Mouse (Mus musculus): Measurements from ENCODE around the gene Dhrs3.

The Dhrs3 gene

DNA sequence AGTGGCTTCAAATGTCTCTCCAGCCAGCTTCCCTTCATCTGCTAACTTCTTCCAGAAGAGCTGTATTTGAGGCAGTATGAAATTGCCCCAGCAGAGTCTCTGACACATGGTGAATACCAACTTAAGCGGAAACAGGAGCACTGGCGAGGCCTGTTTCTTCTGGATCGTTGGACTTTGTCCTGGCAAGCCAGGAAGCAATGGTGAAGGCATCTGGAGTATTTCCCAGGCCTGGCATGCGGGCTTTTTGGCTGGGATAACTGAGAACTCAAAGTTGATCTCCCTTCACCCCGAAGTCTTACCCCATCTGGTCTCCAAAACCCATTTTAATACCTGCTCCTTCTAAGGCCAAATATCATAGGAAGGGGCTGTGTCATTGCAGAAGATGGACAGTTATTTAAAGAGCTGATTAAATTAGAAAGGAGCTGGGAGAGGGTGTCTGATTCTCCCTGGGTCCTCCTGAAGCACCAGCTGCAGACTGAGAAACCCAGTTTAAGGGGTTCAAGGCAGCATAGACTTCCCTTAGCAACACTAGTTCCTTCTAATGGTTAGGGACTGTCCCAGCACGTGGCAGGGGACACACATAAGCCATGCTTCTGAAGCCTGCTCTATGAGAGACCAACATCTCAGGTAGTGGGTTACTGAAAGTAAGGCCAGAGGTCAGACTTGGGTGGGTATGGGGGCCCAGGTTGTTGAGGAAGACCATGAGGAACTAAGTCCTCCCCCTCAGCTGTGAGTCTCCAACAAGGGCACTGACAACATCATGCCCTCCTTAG is 80.5 kb downstream of the Dhrs3 start:
- no peak for DNase-seq (ENCODE audit: low spot score)

DNA sequence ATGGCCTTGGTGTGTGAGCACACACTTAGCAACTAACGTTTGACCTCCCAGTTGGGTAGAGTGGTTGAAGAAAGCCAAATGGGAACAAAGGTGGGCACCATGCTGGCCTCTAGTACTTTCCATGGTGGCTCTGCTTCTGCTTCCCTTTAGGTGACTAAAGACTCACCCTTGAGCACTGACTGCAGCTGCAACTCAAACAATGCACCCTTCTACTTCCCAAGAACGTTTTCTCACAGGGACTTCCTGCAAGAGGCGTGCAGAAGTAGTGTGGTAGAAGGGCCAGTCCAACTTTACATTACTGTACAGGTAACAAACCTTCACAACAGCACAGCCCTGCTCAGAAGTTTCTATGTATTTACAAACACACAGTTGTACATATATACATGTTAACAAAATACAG is 81.8 kb downstream of the Dhrs3 start:
- no peak for DNase-seq (ENCODE audit: low spot score)

DNA sequence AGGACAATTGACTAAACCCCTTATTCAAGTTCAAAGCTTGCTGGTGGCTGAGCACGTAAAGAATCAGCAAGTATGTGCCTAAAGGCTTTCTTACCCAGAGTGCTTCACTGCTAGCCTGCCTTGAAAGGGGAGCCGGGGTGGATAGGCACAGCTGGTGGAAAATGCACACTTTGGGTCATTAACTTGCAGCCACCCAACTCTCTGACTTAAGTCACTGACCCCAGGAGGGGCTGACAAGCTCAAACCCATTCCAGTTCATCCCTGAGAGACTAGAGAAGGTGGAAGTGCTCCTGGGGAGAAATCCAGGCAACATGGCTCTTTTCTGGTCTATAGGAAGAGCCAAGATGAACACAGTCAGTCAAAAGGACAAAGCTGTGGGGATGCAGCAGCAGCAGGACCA is 82.9 kb downstream of the Dhrs3 start:
- DNase-seq (ENCODE audit: low spot score) = no peak

DNA sequence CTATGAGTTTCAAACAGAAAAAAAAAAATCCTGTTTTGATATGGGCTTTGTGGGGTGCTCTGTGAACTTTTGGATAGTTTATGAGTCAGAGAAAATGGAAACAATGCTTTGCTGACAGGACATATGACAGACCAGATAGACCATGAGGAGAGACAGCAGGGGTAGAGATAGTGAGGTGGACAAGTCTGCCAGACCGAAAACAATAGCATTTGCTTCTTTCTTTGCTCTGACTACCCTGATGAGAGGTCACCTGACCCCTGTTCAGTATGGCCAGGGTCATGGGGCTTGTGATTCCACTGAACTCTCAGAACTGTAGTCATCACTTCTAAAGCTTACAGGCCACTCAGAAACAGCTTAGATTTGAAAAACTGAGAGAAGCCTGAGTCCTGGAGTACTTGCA is 84.4 kb downstream of the Dhrs3 start:
- no peak for DNase-seq (ENCODE audit: low spot score)

All from MN1 (cell line).